Mouse (Mus musculus): ENCODE measurements at regions not wholly inside any gene's neighbourhood (a gene's known extent, or its start where the extent isn't known, plus 50 kb on each side); places are given as distances from the start of the nearest gene placed in this dataset.
"Not testable (repeated sequence)": the region's sequence is repeated elsewhere in the genome, so short reads cannot be mapped to it uniquely, and the experiment has no call there.

GRCm38 (mm10) chr16:73652976-73653690 lies 758.5 kb downstream of the Robo2 start:
- DNase-seq (ENCODE audit: low spot score in 2 of 2) = no peak

GRCm38 (mm10) chr16:73647201-73647782 lies 764.3 kb downstream of the Robo2 start:
- DNase-seq (ENCODE audit: low spot score in 2 of 2) = no peak

GRCm38 (mm10) chr16:73613017-73613416 lies 798.6 kb downstream of the Robo2 start:
- no peak for DNase-seq (ENCODE audit: low spot score in 2 of 2)

GRCm38 (mm10) chr16:73591421-73591820 lies 820.2 kb downstream of the Robo2 start:
- no peak for DNase-seq (ENCODE audit: low spot score in 2 of 2)

- DNase-seq (ENCODE audit: low spot score in 2 of 2) = no peak
Observed at GRCm38 (mm10) chr16:73561216-73561615, 850.4 kb downstream of the Robo2 start.

GRCm38 (mm10) chr16:73556940-73557339 lies 854.7 kb downstream of the Robo2 start:
- no peak for DNase-seq (ENCODE audit: low spot score in 2 of 2)

- DNase-seq (ENCODE audit: low spot score in 2 of 2) = no peak
Observed at GRCm38 (mm10) chr16:73543651-73544050, 868.0 kb downstream of the Robo2 start.

GRCm38 (mm10) chr16:73538040-73538439 lies 873.6 kb downstream of the Robo2 start:
- DNase-seq (ENCODE audit: low spot score in 2 of 2) = no peak

GRCm38 (mm10) chr16:73537541-73537940 lies 874.1 kb downstream of the Robo2 start:
- no peak for DNase-seq (ENCODE audit: low spot score in 2 of 2)

GRCm38 (mm10) chr16:73530191-73530590 lies 881.4 kb downstream of the Robo2 start:
- DNase-seq (ENCODE audit: low spot score in 2 of 2) = no peak

GRCm38 (mm10) chr16:73522931-73523330 lies 888.7 kb downstream of the Robo2 start:
- DNase-seq (ENCODE audit: low spot score in 2 of 2) = not testable (repeated sequence)

- DNase-seq (ENCODE audit: low spot score in 2 of 2) = no peak
Observed at GRCm38 (mm10) chr16:73504759-73505158, 906.9 kb downstream of the Robo2 start.

- no peak for DNase-seq (ENCODE audit: low spot score in 2 of 2)
Observed at GRCm38 (mm10) chr16:73498636-73499208, 912.9 kb downstream of the Robo2 start.

GRCm38 (mm10) chr16:73483214-73483856 lies 928.3 kb downstream of the Robo2 start:
- no peak for DNase-seq (ENCODE audit: low spot score in 2 of 2)

GRCm38 (mm10) chr16:73482176-73482575 lies 929.4 kb downstream of the Robo2 start:
- no peak for DNase-seq (ENCODE audit: low spot score in 2 of 2)

- DNase-seq (ENCODE audit: low spot score in 2 of 2) = no peak
Observed at GRCm38 (mm10) chr16:73473502-73473901, 938.1 kb downstream of the Robo2 start.

- peak in 1 of 2 experiments; percentile 16 for DNase-seq (ENCODE audit: low spot score in 2 of 2)
Observed at GRCm38 (mm10) chr16:73471547-73471946, 940.1 kb downstream of the Robo2 start.

GRCm38 (mm10) chr16:73470535-73470934 lies 941.1 kb downstream of the Robo2 start:
- no peak for DNase-seq (ENCODE audit: low spot score in 2 of 2)

GRCm38 (mm10) chr16:73466296-73466695 lies 945.3 kb downstream of the Robo2 start:
- DNase-seq (ENCODE audit: low spot score in 2 of 2) = no peak

GRCm38 (mm10) chr16:73462516-73462915 lies 949.1 kb downstream of the Robo2 start:
- no peak for DNase-seq (ENCODE audit: low spot score in 2 of 2)

GRCm38 (mm10) chr16:73450634-73451245 lies 960.9 kb downstream of the Robo2 start:
- no peak for DNase-seq (ENCODE audit: low spot score in 2 of 2)

- DNase-seq (ENCODE audit: low spot score in 2 of 2) = no peak
Observed at GRCm38 (mm10) chr16:73449836-73450235, 961.8 kb downstream of the Robo2 start.
